Mouse (Mus musculus) frontal cortex, postnatal 10 days (tissue): ENCODE measurements around the gene Asic2.
A peak's percentile ranks its signal among the peaks of the same experiment; 100 is the strongest.

ENCODE experiments used
- DNase-seq, 2 experiments: peaks; one replicate each; pipeline ENCODE4 v3.0.0; 2022; ENCODE audit warnings: low spot score in 2 of 2, mixed read lengths in 1 of 2

Gene Asic2

DNA sequence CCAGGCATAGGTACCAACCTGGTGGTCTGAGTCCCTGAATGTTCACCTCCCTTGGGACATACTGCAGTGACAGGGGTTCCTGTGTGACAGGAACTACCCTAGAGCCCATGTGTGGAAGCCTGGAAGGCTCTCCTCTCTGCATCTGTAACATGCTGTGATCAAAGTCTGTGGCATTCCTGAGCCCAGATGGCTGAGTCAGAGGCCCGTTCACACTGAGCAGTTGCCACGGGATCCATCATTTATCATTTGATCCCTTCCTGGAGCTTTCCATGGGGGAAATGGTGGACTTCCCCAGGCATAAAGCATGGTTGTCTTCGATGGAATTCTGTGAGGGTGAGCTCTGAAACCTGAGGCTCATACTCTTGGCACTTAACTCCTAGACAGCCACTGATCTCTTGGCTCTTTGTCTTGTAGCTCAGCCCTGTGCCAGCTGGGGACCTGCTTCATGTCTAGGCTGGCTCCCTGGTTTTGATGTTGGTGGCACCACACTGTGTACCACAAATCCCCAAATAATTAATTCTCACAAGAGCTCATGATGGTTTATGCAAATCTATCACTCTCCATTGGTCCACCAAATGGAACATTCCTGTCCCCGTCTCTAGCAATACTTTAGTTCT lies 1054.7 kb downstream of the Asic2 start:
- no peak for DNase-seq

GRCm38 (mm10) chr11:80912721-80913120 lies 1055.5 kb downstream of the Asic2 start:
- DNase-seq: no peak

DNA sequence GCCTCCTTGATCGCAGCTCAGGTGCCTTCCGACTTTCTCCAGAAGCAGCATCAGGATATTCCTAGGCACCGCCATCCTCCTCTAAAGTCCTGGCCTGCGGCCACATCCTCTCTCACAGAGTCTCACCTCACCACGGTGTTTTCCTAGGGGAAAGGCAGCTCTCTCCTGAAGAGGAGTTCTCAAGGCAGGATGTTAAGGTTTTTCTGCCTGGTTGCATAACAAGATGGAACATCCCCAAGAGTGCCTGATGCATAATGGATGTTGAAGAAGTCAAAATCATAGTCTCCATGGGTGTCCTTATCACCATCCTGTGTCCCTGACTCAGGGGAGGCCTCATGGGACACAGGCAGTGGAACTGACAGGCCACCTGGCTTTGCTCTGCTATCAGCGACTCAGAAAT lies 1060.4 kb downstream of the Asic2 start:
- no peak for DNase-seq

DNA sequence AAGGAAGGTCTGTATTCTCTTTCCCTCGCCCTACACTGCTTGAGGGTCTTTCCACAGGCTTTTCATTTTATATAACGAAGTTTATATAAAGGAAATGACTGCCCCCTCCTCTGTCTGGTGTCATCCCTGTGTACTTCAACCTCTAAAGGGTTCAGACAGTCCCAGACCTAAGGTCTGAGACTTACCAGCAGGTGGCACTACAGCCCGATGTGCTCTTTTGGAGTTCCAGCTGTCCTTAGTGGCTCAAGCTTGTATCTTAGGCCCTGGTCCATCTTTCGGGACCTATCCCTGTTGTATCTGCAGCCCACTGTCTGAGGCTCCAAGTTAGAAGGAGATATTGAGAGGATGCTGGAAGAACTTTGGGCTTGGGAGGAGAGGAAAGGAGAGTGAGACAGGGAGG lies 1061.8 kb downstream of the Asic2 start:
- DNase-seq: peak in 1 of 2 experiments; percentile 57

DNA sequence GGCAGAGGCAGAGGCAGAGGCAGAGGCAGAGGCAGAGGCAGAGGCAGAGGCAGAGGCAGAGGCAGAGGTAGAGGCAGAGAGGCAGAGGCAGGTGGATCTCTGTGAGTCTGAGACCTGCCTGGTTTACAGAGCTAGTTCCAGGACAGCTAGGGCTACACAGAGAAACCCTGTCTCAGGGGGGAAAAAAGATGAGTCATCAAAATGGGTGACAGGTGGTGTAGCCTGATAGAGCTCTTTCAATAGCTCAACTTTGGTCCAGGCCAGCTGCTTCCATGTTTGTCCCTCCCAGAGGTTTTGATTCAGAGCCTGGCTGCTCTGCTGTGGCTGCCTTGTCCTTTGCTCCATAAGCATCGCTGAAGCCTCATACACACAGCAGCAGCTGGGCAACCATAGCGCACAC lies 1063.7 kb downstream of the Asic2 start:
- no peak for DNase-seq

DNA sequence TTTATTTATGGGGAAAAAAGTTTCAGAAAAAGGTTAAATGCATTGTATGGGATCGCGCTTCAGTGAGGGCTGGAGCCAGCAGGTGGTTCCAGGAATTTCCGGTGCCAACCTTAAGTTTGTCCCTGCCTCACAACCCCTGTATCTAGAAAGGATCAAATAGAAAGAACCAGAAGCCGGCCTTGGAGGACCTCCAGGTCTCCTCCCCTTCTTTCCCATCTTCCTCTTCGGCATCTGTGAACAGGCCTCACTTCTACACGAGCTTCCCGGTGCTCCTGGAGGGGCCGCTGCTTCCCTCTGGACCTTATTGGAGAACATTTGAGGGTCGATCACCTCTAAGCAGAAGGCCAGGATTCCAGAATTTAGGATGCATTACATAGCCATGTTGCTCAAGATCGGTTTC lies 1064.8 kb downstream of the Asic2 start:
- DNase-seq: no peak

GRCm38 (mm10) chr11:80902664-80903063 lies 1065.6 kb downstream of the Asic2 start:
- no peak for DNase-seq

GRCm38 (mm10) chr11:80900555-80900954 lies 1067.7 kb downstream of the Asic2 start:
- no peak for DNase-seq

- DNase-seq: no peak
These were observed 1072.4 kb downstream of the Asic2 start for GRCm38 (mm10) chr11:80895853-80896252.

DNA sequence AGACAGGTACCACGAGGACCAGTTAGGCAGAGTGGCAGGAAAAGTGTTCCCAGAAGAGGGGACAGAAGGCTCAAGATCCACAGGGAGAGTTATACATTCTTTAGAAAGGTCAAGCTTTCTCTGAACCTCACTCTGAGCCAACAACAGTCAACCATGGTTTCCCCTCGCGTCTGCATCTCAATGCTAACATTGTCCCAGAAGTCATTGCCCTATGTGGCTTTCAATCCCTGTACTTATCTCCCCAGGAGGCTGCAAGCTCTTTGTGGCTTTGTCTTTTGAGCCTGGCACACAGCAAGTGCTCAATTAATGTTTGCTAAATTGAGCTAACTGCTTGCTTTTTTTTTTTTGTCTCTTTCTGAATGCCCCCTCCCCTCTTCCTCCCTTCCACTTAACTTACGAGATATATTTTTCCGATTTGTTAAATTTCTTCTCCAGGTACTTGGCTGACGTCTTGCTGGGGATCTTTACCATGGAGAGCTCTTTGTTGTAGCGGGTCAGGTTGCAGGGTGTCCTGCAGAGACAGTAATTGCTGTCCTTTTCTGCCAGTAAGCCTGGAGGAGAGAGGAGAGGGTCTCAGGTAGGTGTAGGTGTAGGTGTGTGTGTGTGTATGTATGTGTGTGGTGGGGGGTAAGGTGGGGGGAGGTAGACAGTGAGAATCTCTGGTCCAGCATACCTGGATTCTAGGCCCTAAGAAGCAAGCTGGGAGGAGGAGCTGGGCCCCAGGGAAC lies 1078.8 kb downstream of the Asic2 start:
- no peak for DNase-seq

DNA sequence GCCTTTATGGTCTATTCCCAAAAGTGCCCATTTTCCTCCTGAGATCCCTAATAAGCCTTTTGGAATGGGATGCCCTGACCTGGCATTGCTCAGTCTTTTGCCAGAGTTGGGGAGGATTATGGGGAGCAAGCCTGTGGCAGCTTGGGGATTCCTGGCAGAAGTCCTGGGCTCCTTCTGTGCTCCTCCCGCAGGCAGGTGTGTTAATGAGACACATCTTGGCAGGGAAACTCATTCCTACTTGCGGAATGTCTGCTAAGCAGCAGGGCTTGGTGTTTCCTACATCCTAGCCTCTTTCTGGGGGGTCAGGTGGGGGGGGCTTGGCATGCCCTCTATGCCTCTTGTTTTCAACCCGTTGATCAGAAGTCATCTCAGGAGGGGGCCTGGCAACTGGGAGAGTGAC lies 1081.2 kb downstream of the Asic2 start:
- no peak for DNase-seq

DNA sequence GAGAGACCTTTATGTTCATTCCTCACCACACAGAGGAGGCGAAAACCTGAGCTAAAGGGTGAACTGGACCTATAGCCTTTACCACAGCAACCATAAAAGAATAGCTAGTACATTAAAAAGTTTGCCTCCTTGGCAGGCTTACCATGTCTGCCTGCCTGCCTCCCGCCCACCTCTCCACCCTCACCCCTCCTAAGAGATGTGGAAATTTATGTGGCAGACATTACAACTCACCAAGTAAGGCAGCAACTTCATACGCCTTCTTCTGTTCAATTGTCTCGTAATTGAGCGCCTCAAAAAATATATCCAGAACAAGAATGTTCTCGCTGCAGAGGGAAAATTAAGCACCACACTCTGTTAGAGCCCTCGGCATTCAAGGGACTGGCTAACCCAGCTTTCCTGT lies 1081.9 kb downstream of the Asic2 start:
- DNase-seq: no peak

DNA sequence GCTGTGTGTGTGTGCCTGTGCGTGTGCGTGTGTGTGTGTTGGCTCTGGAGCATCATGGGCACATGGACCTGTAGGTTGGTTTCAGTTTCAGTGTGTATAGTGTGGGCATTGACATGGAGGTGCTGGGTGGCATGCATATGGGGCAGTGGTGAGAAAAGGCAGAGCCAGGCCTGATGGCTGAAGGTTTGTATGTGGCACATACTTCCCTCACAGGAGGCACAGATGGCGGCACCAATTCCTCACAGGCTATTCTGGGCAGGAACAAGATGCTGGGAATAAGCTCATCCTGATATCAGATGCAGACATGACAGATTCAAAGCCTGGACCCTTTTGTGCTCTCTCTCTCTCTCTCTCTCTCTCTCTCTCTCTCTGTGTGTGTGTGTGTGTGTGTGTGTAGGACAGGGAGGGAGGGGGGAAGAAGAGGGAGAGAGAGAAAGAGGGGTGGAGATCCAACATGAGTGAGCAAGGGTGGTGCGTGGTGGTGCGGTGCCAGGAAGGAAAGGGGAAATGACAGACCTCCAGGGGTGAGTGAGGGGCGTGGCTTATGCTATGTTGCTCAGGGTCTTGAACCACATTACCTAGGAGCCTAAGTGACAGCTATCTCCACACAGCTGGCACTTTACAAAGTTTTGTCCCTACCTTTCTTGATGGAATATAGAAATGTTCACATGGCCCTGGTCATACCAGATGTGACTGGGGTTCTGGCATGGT lies 1083.6 kb downstream of the Asic2 start:
- DNase-seq: no peak

- no peak for DNase-seq
These were observed 1085.9 kb downstream of the Asic2 start for GRCm38 (mm10) chr11:80882229-80882810.

GRCm38 (mm10) chr11:80878026-80878425 lies 1090.2 kb downstream of the Asic2 start:
- no peak for DNase-seq

- peak; percentile 14 to 33 for DNase-seq
These were observed 1091.1 kb downstream of the Asic2 start for GRCm38 (mm10) chr11:80877131-80877651.

- no peak for DNase-seq
These were observed 1095.5 kb downstream of the Asic2 start for GRCm38 (mm10) chr11:80872509-80873474.

- no peak for DNase-seq
These were observed 1100.2 kb downstream of the Asic2 start for GRCm38 (mm10) chr11:80868039-80868438.

GRCm38 (mm10) chr11:80862941-80863340 lies 1105.3 kb downstream of the Asic2 start:
- no peak for DNase-seq

DNA sequence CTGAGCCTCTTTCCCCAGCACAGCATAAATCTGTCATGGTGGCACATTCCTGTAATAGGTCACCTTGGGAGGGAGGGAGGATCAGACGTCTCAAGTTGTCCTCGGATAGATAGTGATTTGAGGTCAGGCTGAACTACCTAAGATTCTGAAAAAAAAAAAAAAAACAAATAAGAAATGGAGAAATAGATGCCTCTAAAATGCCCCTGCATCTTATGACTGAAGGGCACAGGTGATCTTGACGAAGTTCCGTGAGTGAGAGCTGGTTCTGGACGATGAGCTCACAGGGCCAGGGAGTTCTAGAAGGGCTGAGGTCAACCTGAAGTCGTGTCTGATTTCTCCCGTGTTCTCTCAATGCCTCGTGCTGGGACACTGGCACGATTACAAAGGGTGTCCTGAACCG lies 1110.2 kb downstream of the Asic2 start, which contains the start of gene Spaca3:
Gene Spaca3 (plus strand): TSS at position 301 of the 400 bp plus-strand sequence.
- DNase-seq: no peak

DNA sequence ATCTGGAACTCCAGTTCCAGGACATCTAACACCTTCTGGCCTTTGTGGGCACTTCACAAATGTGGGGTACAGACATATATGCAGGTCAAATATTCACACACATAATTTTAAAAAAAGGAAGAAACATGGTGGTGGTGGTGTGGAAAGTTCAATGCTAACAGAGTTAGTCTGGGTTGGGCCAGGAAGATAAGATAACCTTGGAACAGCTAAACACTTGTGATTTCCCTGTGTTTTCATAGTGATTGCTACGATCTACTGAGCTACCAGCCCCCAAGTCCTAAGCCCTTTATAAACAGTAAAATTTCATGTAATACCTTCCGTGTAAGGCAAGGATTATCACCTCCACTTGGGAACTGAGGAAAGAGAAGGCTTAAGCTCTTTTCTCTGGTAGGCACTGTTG lies 1111.4 kb downstream of the Asic2 start:
- DNase-seq: no peak
